ENCODE assay signal across 19 mouse cellular contexts in genomic region chr6:122635315-122635714, GRCm38 (mm10). TPM values are rescaled to one million over a fixed set of nuclear protein-coding genes. Genes with fewer than 3 reads are reported as not detected.
DNase-seq lines count a peak whose midpoint lies in the region; ATAC-seq and TF ChIP-seq lines count a peak whose summit lies in the region.
"Had no signal": no experiment of that assay in that cellular context is flagged by ENCODE, and none has a peak within 500 bp of the region (broad histone marks: within the 10 kb centered on the region; RNA-seq: fewer than 3 reads in every experiment).

No protein-coding gene starts in this region.

- TF ChIP-seq CTCF in kidney, adult 2 months (conservative IDR thresholded peaks at IDR 0.05; ENCODE audit: insufficient read depth, insufficient read length, low read depth, low read length) = no peak
- no peak for TF ChIP-seq CTCF in C2C12 (IDR thresholded peaks at IDR 0.05; ENCODE audit: control insufficient read depth, insufficient read depth, insufficient read length)

- TF ChIP-seq POLR2A in kidney, adult 2 months (IDR thresholded peaks at IDR 0.05; ENCODE audit: low read depth, low read length) = no peak

- no peak overlapping the region for H3K27ac ChIP-seq in kidney, adult 2 months (ENCODE audit: insufficient read depth, low read depth, low read length)
- no peak overlapping the region for H3K27ac ChIP-seq in kidney, embryonic 14.5 days (ENCODE audit: low read depth, low read length)
- H3K27ac ChIP-seq in macrophage = peak overlapping the region; percentile 98
- no peak overlapping the region for H3K27ac ChIP-seq in kidney, embryonic 15.5 days
- H3K27ac ChIP-seq: liver, embryonic 15.5 days had no signal

- H3K79me2 ChIP-seq in C2C12 (ENCODE audit: control insufficient read depth, insufficient read depth) = no peaks in the 10 kb centered on the region
- peaks cover 11% of the 10 kb centered on the region; the same call in 1 of the 2 replicates for H3K79me2 ChIP-seq in macrophage (ENCODE audit: inconsistent target)

- H3K9ac ChIP-seq in kidney, embryonic 14.5 days (ENCODE audit: low read depth, low read length) = no peak overlapping the region
- H3K9ac ChIP-seq in kidney, embryonic 15.5 days = no peak overlapping the region
- H3K9ac ChIP-seq: liver, embryonic 15.5 days had no signal

- no peaks in the 10 kb centered on the region for H3K36me3 ChIP-seq in kidney, adult 2 months (ENCODE audit: control insufficient read depth, insufficient read depth, low read length)
- no peaks in the 10 kb centered on the region for H3K36me3 ChIP-seq in kidney, embryonic 14.5 days (ENCODE audit: control insufficient read depth, insufficient read depth, low read length)
- H3K36me3 ChIP-seq in C2C12 (ENCODE audit: control insufficient read depth, insufficient read depth) = no peaks in the 10 kb centered on the region
- H3K36me3 ChIP-seq in macrophage (ENCODE audit: inconsistent target) = no peaks in the 10 kb centered on the region
- no peaks in the 10 kb centered on the region for H3K36me3 ChIP-seq in kidney, embryonic 15.5 days
- H3K36me3 ChIP-seq: liver, embryonic 15.5 days had no signal

- H3K4me2 ChIP-seq in kidney, embryonic 14.5 days (replicated peaks; ENCODE audit: low read depth, low read length) = no peak overlapping the region
- H3K4me2 ChIP-seq in kidney, embryonic 15.5 days = no peak overlapping the region
- H3K4me2 ChIP-seq: liver, embryonic 15.5 days had no signal

- H3K4me1 ChIP-seq in kidney, adult 2 months (ENCODE audit: control insufficient read depth, insufficient read depth, low read length) = no peaks in the 10 kb centered on the region
- no peaks in the 10 kb centered on the region for H3K4me1 ChIP-seq in kidney, embryonic 14.5 days (ENCODE audit: control insufficient read depth, insufficient read depth, low read length)
- H3K4me1 ChIP-seq in kidney, embryonic 15.5 days = no peaks in the 10 kb centered on the region
- H3K4me1 ChIP-seq: liver, embryonic 15.5 days had no signal

- WGBS in kidney, adult 2 months = 79% methylated on average over 7 of the region's 7 CpGs
- WGBS in kidney, embryonic 14.5 days = 87% methylated on average over 7 of the region's 7 CpGs
- WGBS in macrophage (ENCODE audit: missing documents) = 0% methylated on average over 7 of the region's 7 CpGs
- 83% methylated on average over 7 of the region's 7 CpGs for WGBS in kidney, embryonic 15.5 days

- no peak overlapping the region for H3K4me3 ChIP-seq in kidney, adult 2 months (ENCODE audit: insufficient read depth, low read depth, low read length)
- H3K4me3 ChIP-seq in kidney, embryonic 14.5 days (ENCODE audit: low read length) = no peak overlapping the region
- no peak overlapping the region for H3K4me3 ChIP-seq in C2C12 (ENCODE audit: insufficient read depth, poor library complexity, severe bottlenecking)
- H3K4me3 ChIP-seq in macrophage (ENCODE audit: inconsistent target) = no peak overlapping the region; the same call in 1 of the 2 replicates
- H3K4me3 ChIP-seq in kidney, embryonic 15.5 days (replicated peaks) = no peak overlapping the region
- H3K4me3 ChIP-seq: liver, embryonic 15.5 days had no signal

- no peaks in the 10 kb centered on the region for H3K27me3 ChIP-seq in kidney, adult 2 months (replicated peaks; ENCODE audit: control insufficient read depth, insufficient read depth, low read length)
- no peaks in the 10 kb centered on the region for H3K27me3 ChIP-seq in kidney, embryonic 14.5 days (ENCODE audit: control insufficient read depth, insufficient read depth, low read length)
- H3K27me3 ChIP-seq in C2C12 (ENCODE audit: control insufficient read depth, insufficient read depth, insufficient read length) = no peaks in the 10 kb centered on the region
- H3K27me3 ChIP-seq in kidney, embryonic 15.5 days = no peaks in the 10 kb centered on the region
- H3K27me3 ChIP-seq: liver, embryonic 15.5 days had no signal

- peak; percentile 38 for DNase-seq in kidney, adult 2 months
- DNase-seq in c-Kit-positive CD71-negative TER-119-negative erythroid progenitor cells, embryonic 14.5 days (ENCODE audit: low read depth) = peak; percentile 22
- no peak for DNase-seq in embryo, embryonic 11 days
- DNase-seq in spleen, adult 18-20 months = no peak
- DNase-seq: cerebellum, adult 11 months; midbrain, embryonic 14.5 days; thymus, adult 2 months had no signal

- no peaks in the 10 kb centered on the region for H3K79me3 ChIP-seq in C2C12 (ENCODE audit: low read depth)

- no peak for ATAC-seq in kidney, embryonic 14.5 days (ENCODE audit: low FRiP score, low TSS enrichment)
- no peak for ATAC-seq in kidney, embryonic 15.5 days (replicated peaks; ENCODE audit: low FRiP score)

- H3ac ChIP-seq in C2C12 (ENCODE audit: control insufficient read depth, insufficient read length, low read depth) = no peak overlapping the region

- H3K9me3 ChIP-seq in kidney, embryonic 14.5 days (ENCODE audit: control insufficient read depth, low read length) = no peaks in the 10 kb centered on the region
- H3K9me3 ChIP-seq in kidney, embryonic 15.5 days (replicated peaks) = no peaks in the 10 kb centered on the region
- H3K9me3 ChIP-seq: liver, embryonic 15.5 days had no signal

TF ChIP-seq in C2C12, 6 proteins besides CTCF, POLR2A, EP300 and RAD21:
- TF ChIP-seq CEBPB (IDR thresholded peaks at IDR 0.05; ENCODE audit: low read depth) = no peak
- peak; percentile 6 for TF ChIP-seq USF1 (IDR thresholded peaks at IDR 0.05; ENCODE audit: low read depth)
- no peak for TF ChIP-seq FOSL1 (IDR thresholded peaks at IDR 0.05; ENCODE audit: insufficient read depth, low read length, poor library complexity, severe bottlenecking)
- no peak for TF ChIP-seq MAX (IDR thresholded peaks at IDR 0.05)

RNA-seq across cellular contexts. Expression of gene Dppa3, which starts 9.1 kb away (rescaled TPM):
- not detected in 2 replicates for polyA plus RNA-seq in kidney, adult 2 months (2012; rRNA removed)
- not detected in 2 replicates for polyA plus RNA-seq in kidney, embryonic 14.5 days (2014; fragmentation: Nextera tagmentation; extraction: Ambion mirVana)
- polyA plus RNA-seq in C2C12 (2012; fragmentation: generic; extraction: Trizol) (not detected), macrophage (2018) (1.3 to 3.4 TPM (median 1.4 TPM) in 3 replicates)
- 1 to 10 TPM in 6 of 26 experiments, not detected in 20; 1.1 to 3.8 (median 1.5) TPM for total RNA-seq in macrophage (2018; cell fraction: chromatin; rRNA removed)
- total RNA-seq in macrophage (2018; cell fraction: cytosol; rRNA removed) = 1 to 10 TPM in 5 of 26 experiments, under 1 TPM in 20, not detected in 1; 0.29 to 1.3 (median 0.58) TPM
- 1 to 10 TPM in 15 of 26 experiments, under 1 TPM in 2, not detected in 9; 0.86 to 5.5 (median 1.8) TPM for total RNA-seq in macrophage (2018; cell fraction: nucleus; rRNA removed)
- not detected in 2 replicates for polyA plus RNA-seq in kidney, embryonic 15.5 days (2015; fragmentation: Nextera tagmentation; extraction: Ambion mirVana)
- total RNA-seq: heart, postnatal 25 days; layer of hippocampus, adult 18-20 months; left cerebral cortex, postnatal 25 days had no signal
- polyA plus RNA-seq: frontal cortex, adult 2 months; gonadal fat pad, adult 2 months; intestine, embryonic 14.5 days; liver, embryonic 15.5 days; midbrain, embryonic 14.5 days; neural tube, embryonic 14.5 days had no signal

RNA-seq across cellular contexts. Expression of gene Gdf3, which starts 25.4 kb away (rescaled TPM):
- polyA plus RNA-seq in kidney, adult 2 months (2012; rRNA removed) = not detected in 2 replicates
- polyA plus RNA-seq in kidney, embryonic 14.5 days (2014; fragmentation: Nextera tagmentation; extraction: Ambion mirVana) = not detected in 2 replicates
- polyA plus RNA-seq in C2C12 (2012; fragmentation: generic; extraction: Trizol) (not detected), macrophage (2018) (23.1 to 29.1 TPM (median 26.4 TPM) in 3 replicates)
- 10 to 100 TPM in 2 of 26 experiments, 1 to 10 TPM in 24; 1.8 to 12.0 (median 4.9) TPM for total RNA-seq in macrophage (2018; cell fraction: chromatin; rRNA removed)
- total RNA-seq in macrophage (2018; cell fraction: cytosol; rRNA removed) = 10 to 100 TPM; 10.5 to 25.7 (median 18.3) TPM
- 10 to 100 TPM in 25 of 26 experiments, 1 to 10 TPM in 1; 5.4 to 27.0 (median 20.6) TPM for total RNA-seq in macrophage (2018; cell fraction: nucleus; rRNA removed)
- polyA plus RNA-seq in kidney, embryonic 15.5 days (2015; fragmentation: Nextera tagmentation; extraction: Ambion mirVana) = not detected in 2 replicates
- total RNA-seq: heart, postnatal 25 days; layer of hippocampus, adult 18-20 months; left cerebral cortex, postnatal 25 days had no signal
- polyA plus RNA-seq: frontal cortex, adult 2 months; neural tube, embryonic 14.5 days had no signal

RNA-seq across cellular contexts. Expression of gene Apobec1, which starts 33.1 kb away (rescaled TPM):
- 11.3 and 15.2 TPM in 2 replicates for polyA plus RNA-seq in kidney, adult 2 months (2012; rRNA removed)
- 1.3 and 2.7 TPM in 2 replicates for polyA plus RNA-seq in kidney, embryonic 14.5 days (2014; fragmentation: Nextera tagmentation; extraction: Ambion mirVana)
- polyA plus RNA-seq in C2C12 (2012; fragmentation: generic; extraction: Trizol) = 1.1 TPM
- 1,000 to 10,000 TPM in 17 of 26 experiments, 100 to 1,000 TPM in 9; 315 to 2,085 (median 1,261) TPM for total RNA-seq in macrophage (2018; cell fraction: chromatin; rRNA removed)
- total RNA-seq in macrophage (2018; cell fraction: cytosol; rRNA removed) = 100 to 1,000 TPM; 233 to 622 (median 484) TPM
- total RNA-seq in macrophage (2018; cell fraction: nucleus; rRNA removed) = 1,000 to 10,000 TPM in 12 of 26 experiments, 100 to 1,000 TPM in 14; 360 to 1,596 (median 951) TPM
- polyA plus RNA-seq in macrophage (2018) = 444 to 687 TPM (median 596 TPM) in 3 replicates
- 3.3 and 4.3 TPM in 2 replicates for polyA plus RNA-seq in kidney, embryonic 15.5 days (2015; fragmentation: Nextera tagmentation; extraction: Ambion mirVana)

Comparison
In these comparisons a context has a peak if more than half of its experiments do, and no peak if none do; other contexts are left out.
1. DNase-seq: peak in kidney, adult 2 months (single experiment) and c-Kit-positive CD71-negative TER-119-negative erythroid progenitor cells, embryonic 14.5 days (single experiment); none in embryo, embryonic 11 days (single experiment) and spleen, adult 18-20 months (0 of 2).
2. RNA of gene Gdf3, which starts 25.4 kb away (polyA plus RNA-seq): 23.1 to 29.1 TPM in macrophage; not detected in kidney, embryonic 15.5 days, not detected in kidney, adult 2 months, not detected in kidney, embryonic 14.5 days and not detected in C2C12 (single experiment); every median in the first group is over 10 times any median in the second.
3. RNA of gene Apobec1, which starts 33.1 kb away (polyA plus RNA-seq): 444 to 687 TPM in macrophage; 11.3 to 15.2 TPM in kidney, adult 2 months, 3.3 to 4.3 TPM in kidney, embryonic 15.5 days, 1.3 to 2.7 TPM in kidney, embryonic 14.5 days and 1.1 TPM in C2C12 (single experiment); every median in the first group is over 10 times any median in the second.